Mouse (Mus musculus): ENCODE data around the gene Cep104.

- TF ChIP-seq CTCF (IDR thresholded peaks at IDR 0.05; ENCODE audit: control insufficient read depth, insufficient read depth, insufficient read length) = no peak
- TF ChIP-seq CEBPB (IDR thresholded peaks at IDR 0.05; ENCODE audit: low read depth) = no peak
- no peak for TF ChIP-seq FOSL1 (IDR thresholded peaks at IDR 0.05; ENCODE audit: insufficient read depth, low read length, poor library complexity, severe bottlenecking)
- TF ChIP-seq USF1 (IDR thresholded peaks at IDR 0.05; ENCODE audit: low read depth) = no peak
- no peak for TF ChIP-seq MAX (IDR thresholded peaks at IDR 0.05)
Measured at GRCm38 (mm10) chr4:154056046-154056445, 81.1 kb downstream of the Cep104 start.
